Mouse (Mus musculus) liver, postnatal 0 days (tissue): ENCODE data around the gene Vash2. TPM values are rescaled to one million over a fixed set of nuclear protein-coding genes. Genes with fewer than 3 reads are reported as not detected.

ENCODE experiments used
- ATAC-seq: fragments of 200-750 bp; cut with Nextera tagmentation; 2 replicates; pipeline ENCODE4 v1.8.0; 2017; ENCODE audit warnings: mild to moderate bottlenecking, moderate library complexity
- DNase-seq: peaks from one replicate; pipeline ENCODE4 v3.0.0-alpha.2; 2016
- H3K27ac ChIP-seq: fragments of 300-500 bp; sonication (generic); 2 replicates; pipeline ENCODE4 v1.5.1; 2014; ENCODE audit warnings: antibody characterized with exemption, moderate library complexity, mild to moderate bottlenecking, low read depth
- H3K27me3 ChIP-seq: fragments of 300-500 bp; sonication (generic); 2 replicates; pipeline ENCODE4 v1.6.1; 2014; ENCODE audit warnings: low read length, control low read depth, mixed read lengths; ENCODE audit not compliant: insufficient read depth
- H3K36me3 ChIP-seq: fragments of 300-500 bp; sonication (generic); replicated peaks from 2 replicates; pipeline ENCODE4 v1.6.1; 2014; ENCODE audit warnings: mild to moderate bottlenecking, control low read depth, low read length, moderate library complexity, mixed read lengths; ENCODE audit not compliant: insufficient read depth
- H3K4me1 ChIP-seq: fragments of 300-500 bp; sonication (generic); 2 replicates; pipeline ENCODE4 v1.6.1; 2014; ENCODE audit warnings: antibody characterized with exemption, mild to moderate bottlenecking, control low read depth; ENCODE audit not compliant: insufficient read depth
- H3K4me2 ChIP-seq: fragments of 300-500 bp; sonication (generic); 2 replicates; pipeline ENCODE4 v1.6.1; 2014; ENCODE audit warnings: low read depth, mild to moderate bottlenecking, low read length, moderate library complexity, mixed read lengths
- H3K4me3 ChIP-seq: fragments of 300-500 bp; sonication (generic); 2 replicates; pipeline ENCODE4 v1.5.1; 2014; ENCODE audit warnings: low read depth, low read length
- H3K9ac ChIP-seq: fragments of 300-500 bp; sonication (generic); replicated peaks from 2 replicates; pipeline ENCODE4 v1.6.1; 2014; ENCODE audit warnings: mild to moderate bottlenecking, moderate library complexity
- H3K9me3 ChIP-seq: fragments of 300-500 bp; sonication (generic); 2 replicates; pipeline ENCODE4 v1.6.1; 2016; ENCODE audit warnings: mild to moderate bottlenecking, control low read depth, low read length, mixed read lengths
- CTCF ChIP-seq: sonication (generic); IDR thresholded peaks from 2 replicates; pipeline ENCODE4 v1.5.1; 2016; ENCODE audit warnings: antibody characterized with exemption, low read depth
- EP300 ChIP-seq: IDR thresholded peaks from 2 replicates; pipeline ENCODE4 v1.6.1; 2016; ENCODE audit warnings: antibody characterized with exemption, low read depth, mild to moderate bottlenecking
- WGBS: fragments of 180-500 bp; shearing (Covaris S2); extraction: QIAGEN DNeasy Blood & Tissue Kit; methylation state at CpG from one replicate; pipeline ENCODE4 v1.1.7; 2014; ENCODE audit not compliant: insufficient replicate concordance; 5-methylcytosine and 5-hydroxymethylcytosine counted together
- polyA plus RNA-seq: library from polyadenylated mRNA; unstranded; fragments of >200 nt; fragmentation: Nextera tagmentation; extraction: Ambion mirVana; gene quantifications from 2 replicates; pipeline ENCODE4 v1.2.1, GENCODE M21; 2015

The Vash2 gene
- polyA plus RNA-seq, 1 experiment from 2014 or later, result 0.31 TPM

DNA sequence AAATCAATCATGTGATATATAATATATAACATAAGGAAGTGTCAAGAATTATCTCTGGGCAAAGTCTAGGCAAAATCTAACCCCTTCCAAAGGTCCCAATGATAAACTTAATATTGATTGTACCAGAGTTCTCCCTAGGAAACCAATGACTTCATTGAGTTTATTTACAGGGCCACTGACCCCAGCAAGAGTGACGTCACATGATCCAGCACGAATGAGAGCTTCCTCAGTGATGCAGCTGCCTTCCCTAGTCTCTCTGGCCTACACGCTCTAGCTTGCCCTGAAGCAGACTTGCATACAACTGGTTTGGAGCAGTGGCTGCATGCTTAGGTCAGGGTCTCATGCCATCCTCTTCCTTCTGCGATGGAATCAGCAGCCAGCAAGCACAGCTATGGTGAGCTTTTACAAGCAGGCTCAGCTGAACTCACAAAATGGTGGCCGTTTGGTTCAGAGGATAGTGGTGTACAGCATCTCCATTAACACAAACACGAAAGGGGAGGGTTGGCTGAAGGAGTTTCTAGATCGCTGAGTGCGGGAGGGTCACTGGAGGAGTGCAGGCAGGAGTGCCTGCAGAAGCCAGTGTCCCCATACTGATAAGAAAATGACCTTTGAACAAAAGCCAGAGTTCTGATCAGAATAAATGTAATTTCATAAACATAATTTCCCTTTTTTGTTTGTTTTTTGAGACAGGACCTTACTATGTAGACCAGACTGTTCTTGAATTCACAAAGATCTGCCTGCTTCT, 59.2 kb downstream of the Vash2 start:
- H3K4me2 ChIP-seq, result no peak overlapping the region
- H3K27me3 ChIP-seq, result no peaks in the 10 kb centered on the region
- no peak overlapping the region for H3K9ac ChIP-seq
- 64% methylated on average over 8 of the region's 8 CpGs for WGBS
- no peak overlapping the region for H3K4me3 ChIP-seq
- no peaks in the 10 kb centered on the region for H3K9me3 ChIP-seq
- H3K4me1 ChIP-seq, result no peaks in the 10 kb centered on the region
- H3K27ac ChIP-seq, result no peak overlapping the region
- DNase-seq, result no peak
- peak; percentile 77 for ATAC-seq
- H3K36me3 ChIP-seq, result no peaks in the 10 kb centered on the region
- TF ChIP-seq CTCF (no peak), EP300 (no peak)

DNA sequence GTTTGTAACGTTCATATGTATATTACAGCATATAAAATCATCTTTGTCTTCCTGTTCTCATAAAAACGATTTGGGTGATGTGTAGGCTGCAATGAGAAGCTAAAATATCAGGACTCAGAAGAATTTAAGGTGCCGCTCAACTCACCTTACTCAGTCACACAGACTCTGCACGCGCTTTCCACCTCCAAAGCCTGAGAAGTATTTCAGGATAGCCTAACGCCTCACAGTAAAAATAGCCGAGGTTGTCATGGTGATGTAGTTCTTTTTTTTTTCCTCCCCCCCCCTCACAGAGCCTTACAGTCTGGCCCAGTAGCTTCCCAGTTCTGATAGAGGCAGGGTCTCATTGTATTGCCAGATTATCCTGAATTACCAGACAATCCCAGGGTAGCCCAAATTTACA, 60.2 kb downstream of the Vash2 start:
- no peak overlapping the region for H3K4me3 ChIP-seq
- no peaks in the 10 kb centered on the region for H3K36me3 ChIP-seq
- 49% methylated on average over 7 of the region's 7 CpGs for WGBS
- no peaks in the 10 kb centered on the region for H3K4me1 ChIP-seq
- no peaks in the 10 kb centered on the region for H3K27me3 ChIP-seq
- ATAC-seq (no peak), DNase-seq (no peak)
- H3K9ac ChIP-seq, result no peak overlapping the region
- H3K9me3 ChIP-seq, result no peaks in the 10 kb centered on the region
- H3K4me2 ChIP-seq, result no peak overlapping the region
- TF ChIP-seq CTCF (no peak), EP300 (no peak)
- no peak overlapping the region for H3K27ac ChIP-seq

DNA sequence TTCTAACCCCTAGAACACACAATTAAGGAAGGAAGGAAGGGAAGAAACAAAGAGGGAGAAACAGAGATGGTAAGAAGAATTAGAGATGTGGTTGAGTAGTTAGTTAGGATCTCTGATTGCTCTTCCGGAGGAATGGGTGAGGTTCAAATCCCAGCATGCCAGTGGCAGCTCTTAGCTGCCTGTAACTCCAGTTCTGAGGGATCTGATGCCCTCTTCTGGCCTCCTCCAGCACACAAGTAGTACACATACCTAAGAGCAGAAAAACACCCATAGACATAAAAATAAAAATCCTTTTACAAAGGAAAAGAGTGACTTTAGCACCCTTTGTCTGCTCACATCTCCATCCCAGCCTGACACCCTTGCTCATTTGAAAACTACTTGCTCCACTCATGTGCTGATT, 66.5 kb downstream of the Vash2 start:
- TF ChIP-seq EP300 (no peak), CTCF (peak; percentile 18; the same call in 1 of the 2 replicates)
- H3K4me2 ChIP-seq, result no peak overlapping the region
- 44% methylated on average over 1 of the region's 1 CpGs for WGBS

DNA sequence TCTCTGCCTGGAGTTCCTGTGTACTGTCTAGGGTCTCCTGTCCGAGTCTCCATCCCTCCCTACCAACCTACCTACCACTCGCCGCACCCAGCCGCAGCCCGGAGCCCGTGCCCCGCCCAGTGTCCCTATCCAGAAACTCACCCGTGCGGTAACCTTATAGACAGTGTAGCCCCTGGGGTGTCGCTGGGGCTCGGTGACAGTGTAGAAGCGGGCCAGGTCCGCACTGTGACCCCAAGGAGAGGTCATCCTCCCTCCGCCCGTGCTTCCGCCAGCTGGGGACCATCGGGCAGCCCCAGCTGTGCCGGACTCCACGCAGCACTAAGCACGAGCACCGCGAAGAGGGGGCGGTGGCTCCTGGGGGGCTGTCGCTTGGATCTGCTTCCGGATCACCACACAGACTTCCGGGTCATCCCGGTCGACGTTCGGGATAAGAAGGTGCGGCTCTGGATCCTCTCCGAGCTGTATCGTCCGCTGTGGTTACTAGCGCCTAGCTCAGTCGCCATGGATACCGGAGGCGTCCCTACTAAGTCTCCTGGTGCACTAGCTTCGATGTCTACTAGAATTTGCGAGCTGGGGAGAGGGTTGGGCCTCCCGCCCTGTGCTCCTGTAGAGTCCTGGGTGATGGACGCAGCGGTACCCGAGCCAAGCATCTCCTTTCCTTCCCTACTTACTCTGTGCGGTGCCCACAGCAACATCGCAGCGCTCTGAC, 67.5 kb downstream of the Vash2 start, which contains the start of gene Rps6kc1:
Gene Rps6kc1, minus strand, starts transcription at position 356 of the 709 bp plus-strand sequence.
- peaks cover 14% of the 10 kb centered on the region for H3K4me1 ChIP-seq
- DNase-seq, result peak; percentile 82
- WGBS, result under 1% methylated on average over 47 of the region's 47 CpGs
- H3K9me3 ChIP-seq, result no peaks in the 10 kb centered on the region
- H3K4me2 ChIP-seq, result peak within 1 kb of the TSS; percentile 98
- H3K27ac ChIP-seq, result peak within 1 kb of the TSS; percentile 51
- no peaks in the 10 kb centered on the region for H3K27me3 ChIP-seq
- H3K9ac ChIP-seq, result peak within 1 kb of the TSS; percentile 77
- no peak for TF ChIP-seq CTCF
- TF ChIP-seq EP300, result no peak
- peak within 1 kb of the TSS; percentile 83 for H3K4me3 ChIP-seq
- peak; percentile 91 for ATAC-seq
- H3K36me3 ChIP-seq, result no peaks in the 10 kb centered on the region

More for the DNA sequence above, 66.5 kb downstream of the Vash2 start:
- H3K4me1 ChIP-seq, result peaks cover 14% of the 10 kb centered on the region
- H3K9me3 ChIP-seq, result no peaks in the 10 kb centered on the region
- ATAC-seq, result no peak
- H3K36me3 ChIP-seq, result no peaks in the 10 kb centered on the region
- DNase-seq, result no peak
- no peak overlapping the region for H3K9ac ChIP-seq
- no peak overlapping the region for H3K27ac ChIP-seq
- no peaks in the 10 kb centered on the region for H3K27me3 ChIP-seq
- H3K4me3 ChIP-seq, result no peak overlapping the region

DNA sequence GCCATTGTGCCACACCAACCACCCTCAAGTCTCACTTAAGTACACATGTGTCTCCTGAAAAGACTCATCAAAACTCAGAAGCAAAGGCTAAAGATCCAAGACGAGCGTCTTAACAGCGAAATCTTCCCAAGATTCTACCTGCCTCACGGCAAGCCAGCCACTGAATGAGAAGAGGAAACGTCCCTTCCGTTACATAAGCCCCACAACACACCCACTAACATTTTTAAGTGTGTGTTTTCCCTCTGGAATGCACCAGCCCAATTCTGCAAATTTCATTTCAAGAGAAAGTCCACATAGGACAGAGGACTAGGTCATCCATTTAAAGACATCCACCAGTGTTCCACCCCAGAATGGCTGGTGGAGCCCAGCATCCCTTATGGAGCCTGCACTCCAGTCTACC, 68.3 kb downstream of the Vash2 start:
- ATAC-seq, result no peak

DNA sequence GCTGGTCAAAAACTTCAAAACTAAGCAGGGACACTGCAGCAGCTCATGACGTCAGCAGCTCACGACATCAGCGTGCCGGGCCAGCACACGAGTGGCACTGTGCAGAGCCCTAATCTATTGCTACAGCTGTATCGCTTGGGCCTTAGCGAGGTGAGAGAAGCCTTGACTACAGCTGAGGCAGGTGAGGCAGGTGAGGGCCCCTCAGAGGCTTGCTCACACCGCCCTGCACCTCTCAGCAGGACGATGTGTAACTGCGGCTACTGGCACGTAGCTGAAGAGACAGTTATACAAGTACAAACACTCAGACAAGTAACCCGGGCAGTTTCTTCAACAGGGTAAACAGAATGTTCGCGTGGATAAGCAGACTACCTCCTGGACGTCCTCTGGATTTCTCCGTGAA, 74.4 kb downstream of the Vash2 start:
- no peaks in the 10 kb centered on the region for H3K4me1 ChIP-seq

More for the DNA sequence above, 68.3 kb downstream of the Vash2 start:
- Histone ChIP-seq H3K4me3 (peak overlapping the region; percentile 83), H3K4me1 (peaks cover 14% of the 10 kb centered on the region), H3K4me2 (peak overlapping the region; percentile 98), H3K27ac (no peak overlapping the region), H3K9me3 (no peaks in the 10 kb centered on the region), H3K9ac (peak overlapping the region; percentile 77), H3K36me3 (no peaks in the 10 kb centered on the region), H3K27me3 (no peaks in the 10 kb centered on the region)
- TF ChIP-seq EP300 (no peak), CTCF (no peak)
- DNase-seq, result no peak
- 67% methylated on average over 6 of the region's 6 CpGs for WGBS

More for the DNA sequence above, 74.4 kb downstream of the Vash2 start:
- Histone ChIP-seq H3K9me3 (no peaks in the 10 kb centered on the region), H3K27ac (no peak overlapping the region), H3K27me3 (no peaks in the 10 kb centered on the region), H3K4me3 (no peak overlapping the region), H3K4me2 (no peak overlapping the region), H3K9ac (no peak overlapping the region), H3K36me3 (0 out of 2 replicates have a peak, but pooled peaks cover 11% of the 10 kb centered on the region)
- DNase-seq (no peak), ATAC-seq (no peak)
- TF ChIP-seq EP300 (no peak), CTCF (no peak)
- 85% methylated on average over 16 of the region's 16 CpGs for WGBS
